Mouse (Mus musculus) duodenum, adult 2 months (tissue): Measurements from ENCODE around the gene Rapsn. TPM values are rescaled to one million over a fixed set of nuclear protein-coding genes. Genes with fewer than 3 reads are reported as not detected.

Source experiments
- polyA plus RNA-seq: library from polyadenylated mRNA; depleted of rRNA; stranded (reverse); fragments of >200 nt; gene quantifications from 2 replicates; pipeline ENCODE4 v1.2.3, GENCODE M21; 2012; ENCODE audit warnings: low replicate concordance; rRNA removed

Rapsn gene
- polyA plus RNA-seq, result 0.22 and 0.34 TPM in 2 replicates

DNA sequence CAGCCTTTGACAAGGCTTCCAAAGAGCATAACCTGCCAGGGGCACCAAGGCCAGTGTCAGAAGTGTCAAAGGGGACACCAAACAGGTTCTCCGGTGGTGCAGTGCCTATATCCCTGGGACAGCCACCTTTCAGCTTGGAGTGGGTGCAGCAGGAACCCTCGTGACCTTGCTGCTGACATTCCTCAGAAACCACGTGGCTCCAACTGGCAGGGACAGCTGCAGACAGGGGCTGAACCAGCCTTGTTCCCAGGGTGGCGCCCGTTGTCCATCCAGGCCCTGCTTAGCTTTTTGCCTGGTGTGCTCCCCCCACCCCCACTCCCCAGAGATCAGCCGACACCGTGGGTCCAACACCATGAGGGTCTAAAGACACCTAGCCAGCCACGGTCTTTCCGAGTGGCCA is at the start of gene Rapsn:
Gene Rapsn (plus strand): TSS at position 236 of the 400 bp plus-strand sequence.

DNA sequence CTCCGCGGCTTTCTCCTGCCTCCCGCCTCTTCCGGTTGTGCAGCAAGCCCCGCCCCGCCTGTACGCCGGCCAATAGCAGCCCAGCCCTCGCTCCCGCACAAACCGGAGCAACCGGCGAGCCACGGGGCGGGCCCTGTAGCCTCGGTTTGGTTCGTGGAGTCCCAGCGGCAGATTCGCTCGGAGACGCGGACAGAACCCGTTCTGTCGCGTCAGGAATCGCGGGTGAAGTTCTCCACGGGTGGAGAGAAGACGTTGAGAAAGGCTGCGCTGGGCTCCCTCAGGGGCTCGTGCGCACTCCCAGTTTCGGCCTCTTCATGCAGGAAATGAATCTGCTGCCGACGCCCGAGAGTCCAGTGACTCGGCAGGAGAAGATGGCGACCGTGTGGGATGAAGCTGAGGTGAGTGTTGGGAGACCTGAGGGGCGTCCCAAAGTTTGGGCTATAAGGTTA is 18.5 kb downstream of the Rapsn start, which contains the start of gene Psmc3:
Gene Psmc3 (plus strand): TSS at position 76 of the 449 bp plus-strand sequence.

DNA sequence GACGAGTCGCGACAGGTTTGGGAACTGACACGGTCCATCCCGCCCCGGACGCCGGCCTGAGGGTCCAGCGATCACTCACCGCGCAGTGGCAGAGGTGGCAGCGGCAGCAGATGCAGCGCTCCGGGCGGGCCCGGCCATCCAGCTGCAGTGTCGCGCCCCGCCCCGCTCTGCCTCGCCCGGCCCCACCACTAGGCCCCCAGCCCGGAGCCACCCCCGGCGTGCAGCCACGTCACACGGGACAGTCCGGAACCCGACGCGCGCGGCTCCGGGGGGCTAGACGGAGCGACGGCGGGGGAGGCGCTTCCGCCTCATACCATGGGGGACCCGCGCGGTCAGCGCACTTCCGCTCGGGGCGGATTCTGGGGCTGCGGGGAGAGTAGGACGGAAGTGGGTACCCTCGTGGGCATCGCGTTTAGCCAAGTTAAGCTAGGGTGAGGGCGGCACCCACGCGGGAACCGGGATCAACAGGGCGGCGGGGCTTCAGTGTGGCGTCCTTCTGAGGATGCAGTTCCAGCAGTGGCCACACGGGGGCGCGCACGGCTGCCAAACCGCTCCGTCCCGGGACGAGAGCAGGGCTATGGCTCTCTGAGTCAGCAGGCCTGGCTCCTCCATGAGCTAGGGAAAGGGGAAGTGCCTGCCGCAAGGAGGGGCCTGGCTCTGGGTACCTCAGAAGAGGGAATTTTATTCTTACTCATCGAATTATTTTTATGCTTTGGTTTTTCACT is 34.8 kb downstream of the Rapsn start, which contains the start of gene Slc39a13:
Gene Slc39a13 (minus strand): TSS at position 342 of the 725 bp plus-strand sequence.

DNA sequence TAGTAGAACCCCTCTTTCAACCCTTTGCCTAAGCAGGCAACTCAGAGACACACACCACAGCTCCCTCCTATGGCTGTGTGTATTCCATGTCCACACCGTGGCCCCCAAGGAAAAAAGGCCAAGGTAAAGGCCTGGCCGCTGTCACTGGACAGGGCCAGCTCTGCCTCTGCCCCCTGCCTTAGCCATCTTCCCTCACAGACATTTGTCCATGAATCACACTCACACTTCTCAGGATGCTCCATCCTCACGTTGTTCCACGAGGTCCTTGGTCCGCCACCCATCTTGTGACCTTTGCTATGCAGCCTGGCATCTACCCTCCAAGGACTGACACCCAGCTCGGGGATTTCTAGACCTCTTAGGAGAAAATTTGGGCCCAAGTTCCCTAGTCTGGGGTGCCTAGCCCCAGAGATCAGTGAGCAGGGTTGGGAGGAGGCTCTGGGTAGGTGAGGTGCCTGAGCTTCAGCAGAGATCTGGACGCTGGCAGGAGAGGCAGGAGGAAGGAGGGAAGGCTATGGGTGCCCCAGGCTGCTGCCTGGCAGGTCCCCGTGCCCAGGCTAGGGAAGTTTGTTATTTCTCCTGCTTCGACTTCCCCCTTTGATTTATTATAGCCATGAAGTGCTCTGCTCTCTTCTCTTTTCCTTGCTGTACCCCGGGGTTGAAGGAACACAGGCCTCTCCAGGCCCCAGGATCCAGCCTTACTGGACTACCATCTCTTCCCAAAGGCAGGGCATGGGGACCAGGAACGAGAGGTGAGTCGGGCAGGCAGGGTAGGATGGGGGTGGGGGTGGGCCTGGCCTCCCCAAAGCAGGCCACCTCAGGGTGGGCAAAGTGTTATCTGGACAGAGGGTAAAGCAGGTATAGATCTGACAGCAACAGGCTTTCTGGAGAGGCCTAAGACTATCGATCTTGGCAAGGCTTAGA is 46.6 kb downstream of the Rapsn start, which contains the start of gene Spi1:
Gene Spi1 (plus strand): TSS at position 616 of the 921 bp plus-strand sequence.

Other genes with a start within 250 kb of the Rapsn start
- 60.2 and 60.7 TPM in 2 replicates for gene Mtch2, start 188.5 kb upstream of the Rapsn start, polyA plus RNA-seq
- 9.0 and 9.7 TPM in 2 replicates for gene C1qtnf4, start 149.8 kb upstream of the Rapsn start, polyA plus RNA-seq
- 5.6 and 6.4 TPM in 2 replicates for gene Kbtbd4, start 130.9 kb upstream of the Rapsn start, polyA plus RNA-seq
- gene Ndufs3, start 130.8 kb upstream of the Rapsn start, polyA plus RNA-seq, result 103 and 129 TPM in 2 replicates
- gene Celf1, start 95.2 kb upstream of the Rapsn start, polyA plus RNA-seq, result 12.2 and 15.3 TPM in 2 replicates
- 27.3 and 43.1 TPM in 2 replicates for gene Psmc3, start 18.4 kb downstream of the Rapsn start, polyA plus RNA-seq
- gene Slc39a13, start 34.8 kb downstream of the Rapsn start, polyA plus RNA-seq, result 15.1 and 26.4 TPM in 2 replicates
- 20.7 and 38.0 TPM in 2 replicates for gene Spi1, start 46.8 kb downstream of the Rapsn start, polyA plus RNA-seq
- not detected in 2 replicates for gene Mybpc3, start 82.5 kb downstream of the Rapsn start, polyA plus RNA-seq
- gene Madd, start 148.2 kb downstream of the Rapsn start, polyA plus RNA-seq, result 7.0 and 7.2 TPM in 2 replicates
- gene Nr1h3, start 167.2 kb downstream of the Rapsn start, polyA plus RNA-seq, result 59.0 and 155 TPM in 2 replicates
- 19.6 and 21.0 TPM in 2 replicates for gene Acp2, start 167.3 kb downstream of the Rapsn start, polyA plus RNA-seq
- gene Ddb2, start 201.4 kb downstream of the Rapsn start, polyA plus RNA-seq, result 2.7 and 7.5 TPM in 2 replicates
- 2.4 and 8.0 TPM in 2 replicates for gene Pacsin3, start 220.3 kb downstream of the Rapsn start, polyA plus RNA-seq
- gene Arfgap2, start 229.4 kb downstream of the Rapsn start, polyA plus RNA-seq, result 30.1 and 30.7 TPM in 2 replicates